In the genomic region with DNA sequence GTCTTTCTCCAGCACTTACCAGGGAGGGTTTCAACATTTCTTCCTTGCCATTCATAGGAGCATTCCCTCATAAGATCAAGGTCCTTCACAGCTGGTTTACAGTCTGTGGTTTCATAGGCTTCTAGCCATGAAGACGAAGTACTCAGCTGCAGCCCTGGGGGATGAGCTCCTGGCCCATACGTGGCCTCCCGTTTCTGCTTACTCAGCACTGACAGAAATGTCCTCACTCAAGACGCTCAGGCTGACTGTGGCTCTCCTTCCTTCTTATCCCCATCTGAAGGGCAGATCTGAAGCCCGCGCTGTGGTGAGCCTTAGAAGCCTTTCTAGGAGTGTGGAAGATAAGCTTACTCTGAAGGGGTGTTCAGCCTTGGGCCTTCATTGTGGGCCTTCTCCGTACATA, we compare ENCODE assay signal across 23 mouse cellular contexts. TPM values are rescaled to one million over a fixed set of nuclear protein-coding genes. Genes with fewer than 3 reads are reported as not detected.
DNase-seq lines count a peak whose midpoint lies in the region; ATAC-seq lines count a peak whose summit lies in the region.
"Had no signal": no experiment of that assay in that cellular context is flagged by ENCODE, and none has a peak within 500 bp of the region (broad histone marks: within the 10 kb centered on the region; RNA-seq: fewer than 3 reads in every experiment).

No protein-coding gene starts in this region.

- H3K27ac ChIP-seq in hindbrain, embryonic 10.5 days: peak overlapping the region; percentile 45; the same call in 1 of the 2 replicates
- no peak overlapping the region for H3K27ac ChIP-seq in hindbrain, embryonic 14.5 days
- H3K27ac ChIP-seq in midbrain, embryonic 11.5 days (ENCODE audit: low read depth, low read length): no peak overlapping the region
- no peak overlapping the region; the same call in 1 of the 2 replicates for H3K27ac ChIP-seq in midbrain, embryonic 13.5 days
- H3K27ac ChIP-seq: embryonic facial prominence, embryonic 10.5 days; embryonic facial prominence, embryonic 12.5 days; forebrain, embryonic 13.5 days; forebrain, embryonic 15.5 days had no signal

- no peak for ATAC-seq in hindbrain, embryonic 14.5 days (ENCODE audit: low FRiP score)
- ATAC-seq in midbrain, embryonic 11.5 days (ENCODE audit: low FRiP score): no peak
- ATAC-seq in midbrain, embryonic 13.5 days: no peak
- ATAC-seq in megakaryocyte, adult 5-6 weeks (ENCODE audit: poor library complexity, severe bottlenecking): no peak
- ATAC-seq: activated CD4-positive, CD25-positive, alpha-beta regulatory T cell, adult 4 months; CD4-positive, CD25-positive, alpha-beta regulatory T cell, adult 4 months; forebrain, embryonic 13.5 days; forebrain, embryonic 15.5 days; forebrain, postnatal 0 days; Patski had no signal

- H3K9ac ChIP-seq in hindbrain, embryonic 14.5 days: no peak overlapping the region
- H3K9ac ChIP-seq in midbrain, embryonic 11.5 days (ENCODE audit: low read length): no peak overlapping the region
- no peak overlapping the region for H3K9ac ChIP-seq in midbrain, embryonic 13.5 days (replicated peaks)
- H3K9ac ChIP-seq: embryonic facial prominence, embryonic 12.5 days; forebrain, embryonic 15.5 days; forebrain, postnatal 0 days had no signal

- WGBS in hindbrain, embryonic 10.5 days: 83% methylated on average over 7 of the region's 7 CpGs
- WGBS in hindbrain, embryonic 14.5 days: 68% methylated on average over 7 of the region's 7 CpGs
- 76% methylated on average over 7 of the region's 7 CpGs for WGBS in midbrain, embryonic 11.5 days
- 75% methylated on average over 7 of the region's 7 CpGs for WGBS in midbrain, embryonic 13.5 days

- no peaks in the 10 kb centered on the region for H3K9me3 ChIP-seq in hindbrain, embryonic 10.5 days
- no peaks in the 10 kb centered on the region for H3K9me3 ChIP-seq in hindbrain, embryonic 14.5 days (ENCODE audit: control insufficient read depth, low read length)
- no peaks in the 10 kb centered on the region for H3K9me3 ChIP-seq in midbrain, embryonic 11.5 days (ENCODE audit: control insufficient read depth, low read length)
- H3K9me3 ChIP-seq in midbrain, embryonic 13.5 days: no peaks in the 10 kb centered on the region
- H3K9me3 ChIP-seq: embryonic facial prominence, embryonic 10.5 days; embryonic facial prominence, embryonic 12.5 days; forebrain, embryonic 13.5 days; forebrain, embryonic 15.5 days; G1E had no signal

- peaks cover 25% of the 10 kb centered on the region; the same call in 1 of the 2 replicates for H3K4me1 ChIP-seq in hindbrain, embryonic 10.5 days (replicated peaks)
- 0 out of 2 replicates have a peak, but pooled peaks cover 4% of the 10 kb centered on the region for H3K4me1 ChIP-seq in hindbrain, embryonic 14.5 days (replicated peaks; ENCODE audit: control insufficient read depth, insufficient read depth, low read length)
- H3K4me1 ChIP-seq in midbrain, embryonic 11.5 days (ENCODE audit: control insufficient read depth, insufficient read depth, low read length): no peaks in the 10 kb centered on the region
- H3K4me1 ChIP-seq in midbrain, embryonic 13.5 days (replicated peaks): peaks cover 11% of the 10 kb centered on the region
- H3K4me1 ChIP-seq: embryonic facial prominence, embryonic 10.5 days; embryonic facial prominence, embryonic 12.5 days; forebrain, embryonic 13.5 days; forebrain, embryonic 15.5 days had no signal

- H3K36me3 ChIP-seq in hindbrain, embryonic 10.5 days: no peaks in the 10 kb centered on the region
- no peaks in the 10 kb centered on the region for H3K36me3 ChIP-seq in hindbrain, embryonic 14.5 days (replicated peaks; ENCODE audit: control insufficient read depth, insufficient read depth)
- H3K36me3 ChIP-seq in midbrain, embryonic 11.5 days (ENCODE audit: control insufficient read depth, insufficient read depth, low read length): no peaks in the 10 kb centered on the region
- no peaks in the 10 kb centered on the region for H3K36me3 ChIP-seq in midbrain, embryonic 13.5 days
- H3K36me3 ChIP-seq: embryonic facial prominence, embryonic 10.5 days; embryonic facial prominence, embryonic 12.5 days; forebrain, embryonic 15.5 days; G1E had no signal

- no peak overlapping the region for H3K4me3 ChIP-seq in hindbrain, embryonic 10.5 days
- no peak overlapping the region for H3K4me3 ChIP-seq in hindbrain, embryonic 14.5 days (replicated peaks; ENCODE audit: low read length)
- no peak overlapping the region for H3K4me3 ChIP-seq in midbrain, embryonic 11.5 days (ENCODE audit: low read depth, low read length)
- no peak overlapping the region for H3K4me3 ChIP-seq in midbrain, embryonic 13.5 days (replicated peaks)
- H3K4me3 ChIP-seq: embryonic facial prominence, embryonic 10.5 days; embryonic facial prominence, embryonic 12.5 days; forebrain, embryonic 13.5 days; forebrain, embryonic 15.5 days had no signal

- H3K4me2 ChIP-seq in hindbrain, embryonic 14.5 days (replicated peaks): no peak overlapping the region
- H3K4me2 ChIP-seq in midbrain, embryonic 11.5 days: no peak overlapping the region
- no peak overlapping the region for H3K4me2 ChIP-seq in midbrain, embryonic 13.5 days (replicated peaks)
- H3K4me2 ChIP-seq: embryonic facial prominence, embryonic 12.5 days; forebrain, embryonic 13.5 days; forebrain, embryonic 15.5 days had no signal

- DNase-seq in hindbrain, embryonic 10.5 days (ENCODE audit: low spot score): no peak
- no peak for DNase-seq in hindbrain, embryonic 14.5 days (ENCODE audit: low spot score)
- DNase-seq in midbrain, embryonic 11.5 days (ENCODE audit: low spot score, missing footprints): peak; percentile 28
- DNase-seq: adrenal gland, adult 8-10 months; adrenal gland, postnatal 14 days; adrenal gland, postnatal 36 days; B cell, adult 2 months; cerebellum, adult 9-10 months; forebrain, postnatal 0 days had no signal

- H3K27me3 ChIP-seq in hindbrain, embryonic 10.5 days (ENCODE audit: insufficient read depth, poor library complexity, severe bottlenecking): peaks cover 13% of the 10 kb centered on the region
- no peaks in the 10 kb centered on the region for H3K27me3 ChIP-seq in hindbrain, embryonic 14.5 days (ENCODE audit: control insufficient read depth, insufficient read depth, low read length)
- H3K27me3 ChIP-seq in midbrain, embryonic 11.5 days (ENCODE audit: control insufficient read depth, insufficient read depth, low read length): no peaks in the 10 kb centered on the region
- H3K27me3 ChIP-seq in midbrain, embryonic 13.5 days: peaks cover 6% of the 10 kb centered on the region; the same call in 1 of the 2 replicates
- H3K27me3 ChIP-seq: embryonic facial prominence, embryonic 12.5 days had no signal

RNA-seq across cellular contexts. Expression of a gene that starts 11.0 kb away (rescaled TPM):
- polyA plus RNA-seq in hindbrain, embryonic 10.5 days (2016; fragmentation: Nextera tagmentation; extraction: Ambion mirVana): 5.0 and 6.1 TPM in 2 replicates
- 0.36 and 1.3 TPM in 2 replicates for polyA plus RNA-seq in hindbrain, embryonic 14.5 days (2014; fragmentation: Nextera tagmentation; extraction: Ambion mirVana)
- polyA plus RNA-seq in midbrain, embryonic 11.5 days (2014; fragmentation: Nextera tagmentation; extraction: Ambion mirVana): 22.2 and 23.5 TPM in 2 replicates
- 18.7 and 25.0 TPM in 2 replicates for polyA plus RNA-seq in midbrain, embryonic 13.5 days (2015; fragmentation: Nextera tagmentation; extraction: Ambion mirVana)
- not detected in 2 replicates for total RNA-seq in megakaryocyte, adult 5-6 weeks (2015)
- total RNA-seq in megakaryocyte, adult 5-6 weeks (2017): not detected in 2 replicates
- total RNA-seq: adrenal gland, adult 18-20 months; adrenal gland, adult 8-10 months; adrenal gland, postnatal 14 days; adrenal gland, postnatal 36 days had no signal
- polyA plus RNA-seq: activated CD4-positive, CD25-positive, alpha-beta regulatory T cell, adult 4 months; CD4-positive, CD25-positive, alpha-beta regulatory T cell, adult 4 months; cerebellum, adult 2 months; cortical plate, adult 2 months; embryonic facial prominence, embryonic 14.5 days; G1E; Patski had no signal

RNA-seq across cellular contexts. Expression of a gene that starts 40.6 kb away (rescaled TPM):
- polyA plus RNA-seq in hindbrain, embryonic 10.5 days (2016; fragmentation: Nextera tagmentation; extraction: Ambion mirVana): 0.25 and 0.54 TPM in 2 replicates
- polyA plus RNA-seq in hindbrain, embryonic 14.5 days (2014; fragmentation: Nextera tagmentation; extraction: Ambion mirVana): 0.16 and 0.37 TPM in 2 replicates
- polyA plus RNA-seq in midbrain, embryonic 11.5 days (2014; fragmentation: Nextera tagmentation; extraction: Ambion mirVana): 0.19 TPM in 1 of 2 replicates, not detected in the other
- 0.27 and 0.61 TPM in 2 replicates for polyA plus RNA-seq in midbrain, embryonic 13.5 days (2015; fragmentation: Nextera tagmentation; extraction: Ambion mirVana)
- 7.9 and 9.9 TPM in 2 replicates for total RNA-seq in megakaryocyte, adult 5-6 weeks (2015)
- total RNA-seq in megakaryocyte, adult 5-6 weeks (2017): 5.2 and 7.1 TPM in 2 replicates

RNA-seq across cellular contexts. Expression of a gene that starts 55.8 kb away (rescaled TPM):
- 50.0 and 50.8 TPM in 2 replicates for polyA plus RNA-seq in hindbrain, embryonic 10.5 days (2016; fragmentation: Nextera tagmentation; extraction: Ambion mirVana)
- 56.3 and 56.7 TPM in 2 replicates for polyA plus RNA-seq in hindbrain, embryonic 14.5 days (2014; fragmentation: Nextera tagmentation; extraction: Ambion mirVana)
- 63.3 and 63.4 TPM in 2 replicates for polyA plus RNA-seq in midbrain, embryonic 11.5 days (2014; fragmentation: Nextera tagmentation; extraction: Ambion mirVana)
- polyA plus RNA-seq in midbrain, embryonic 13.5 days (2015; fragmentation: Nextera tagmentation; extraction: Ambion mirVana): 56.3 and 61.1 TPM in 2 replicates
- 72.6 and 76.0 TPM in 2 replicates for total RNA-seq in megakaryocyte, adult 5-6 weeks (2015)
- total RNA-seq in megakaryocyte, adult 5-6 weeks (2017): 64.1 and 82.6 TPM in 2 replicates

RNA-seq across cellular contexts. Expression of a gene that starts 55.9 kb away (rescaled TPM):
- 31.9 and 33.3 TPM in 2 replicates for polyA plus RNA-seq in hindbrain, embryonic 10.5 days (2016; fragmentation: Nextera tagmentation; extraction: Ambion mirVana)
- polyA plus RNA-seq in hindbrain, embryonic 14.5 days (2014; fragmentation: Nextera tagmentation; extraction: Ambion mirVana): 26.6 and 27.1 TPM in 2 replicates
- 28.8 and 30.5 TPM in 2 replicates for polyA plus RNA-seq in midbrain, embryonic 11.5 days (2014; fragmentation: Nextera tagmentation; extraction: Ambion mirVana)
- 33.9 and 36.3 TPM in 2 replicates for polyA plus RNA-seq in midbrain, embryonic 13.5 days (2015; fragmentation: Nextera tagmentation; extraction: Ambion mirVana)
- 30.0 and 32.1 TPM in 2 replicates for total RNA-seq in megakaryocyte, adult 5-6 weeks (2015)
- 41.3 and 46.9 TPM in 2 replicates for total RNA-seq in megakaryocyte, adult 5-6 weeks (2017)
